Mouse (Mus musculus) liver, adult (tissue): Measurements from ENCODE around the gene Atg5.

ENCODE experiments used
- GATA4 ChIP-seq: IDR thresholded peaks from 2 replicates; pipeline ENCODE4 v1.6.1; 2014; ENCODE audit warnings: mild to moderate bottlenecking, low read length; ENCODE audit not compliant: insufficient replicate concordance

Gene Atg5

GRCm38 (mm10) chr10:44367043-44367442 lies 98.9 kb downstream of the Atg5 start:
- TF ChIP-seq GATA4: no peak

DNA sequence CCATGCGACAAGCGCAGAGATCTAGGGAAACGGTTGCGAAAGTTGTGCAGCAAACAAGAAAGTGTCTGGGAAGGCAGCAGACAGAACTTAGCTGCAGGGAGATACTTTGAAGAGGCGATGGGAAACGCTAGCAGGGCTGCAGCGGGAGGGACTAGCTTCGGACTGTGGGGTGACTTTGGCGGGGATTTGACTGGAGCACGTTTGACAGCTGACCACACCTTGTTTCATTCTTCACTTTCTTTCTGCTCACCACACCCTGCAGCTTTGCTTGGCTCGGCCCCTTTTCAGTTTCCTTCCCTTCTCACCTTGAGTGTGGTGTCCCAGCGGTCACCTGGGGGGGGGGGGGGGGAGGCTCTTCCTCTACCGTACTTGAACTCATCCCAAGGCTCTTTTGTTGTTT lies 100.4 kb downstream of the Atg5 start:
- TF ChIP-seq GATA4: no peak

- no peak for TF ChIP-seq GATA4
Observed at GRCm38 (mm10) chr10:44370666-44371065, 102.5 kb downstream of the Atg5 start.

DNA sequence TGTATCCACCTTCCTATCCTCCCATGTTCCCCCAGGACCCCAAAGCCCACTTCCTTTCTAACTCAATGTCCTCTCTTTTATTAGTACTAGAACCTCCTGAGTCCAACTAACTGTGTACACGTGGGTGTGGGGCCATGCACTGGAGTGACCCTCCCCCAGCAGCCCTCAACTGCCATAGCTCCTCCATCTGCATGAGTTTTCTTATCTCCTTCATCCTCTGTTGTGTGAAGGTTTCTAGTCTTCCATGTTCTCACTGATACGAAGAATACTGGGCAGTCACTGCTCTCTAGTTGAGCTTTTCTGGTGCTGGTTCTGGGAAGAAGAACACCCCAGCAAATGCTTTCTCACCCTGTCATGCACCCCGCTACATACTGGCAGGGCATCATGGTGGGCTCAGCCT lies 104.1 kb downstream of the Atg5 start:
- TF ChIP-seq GATA4: no peak

- TF ChIP-seq GATA4: no peak
Observed at GRCm38 (mm10) chr10:44374678-44375077, 106.5 kb downstream of the Atg5 start.

- TF ChIP-seq GATA4: no peak
Observed at GRCm38 (mm10) chr10:44375501-44375900, 107.3 kb downstream of the Atg5 start.

- no peak for TF ChIP-seq GATA4
Observed at GRCm38 (mm10) chr10:44377821-44378220, 109.7 kb downstream of the Atg5 start.

- TF ChIP-seq GATA4: no peak
Observed at GRCm38 (mm10) chr10:44378403-44378802, 110.2 kb downstream of the Atg5 start.

DNA sequence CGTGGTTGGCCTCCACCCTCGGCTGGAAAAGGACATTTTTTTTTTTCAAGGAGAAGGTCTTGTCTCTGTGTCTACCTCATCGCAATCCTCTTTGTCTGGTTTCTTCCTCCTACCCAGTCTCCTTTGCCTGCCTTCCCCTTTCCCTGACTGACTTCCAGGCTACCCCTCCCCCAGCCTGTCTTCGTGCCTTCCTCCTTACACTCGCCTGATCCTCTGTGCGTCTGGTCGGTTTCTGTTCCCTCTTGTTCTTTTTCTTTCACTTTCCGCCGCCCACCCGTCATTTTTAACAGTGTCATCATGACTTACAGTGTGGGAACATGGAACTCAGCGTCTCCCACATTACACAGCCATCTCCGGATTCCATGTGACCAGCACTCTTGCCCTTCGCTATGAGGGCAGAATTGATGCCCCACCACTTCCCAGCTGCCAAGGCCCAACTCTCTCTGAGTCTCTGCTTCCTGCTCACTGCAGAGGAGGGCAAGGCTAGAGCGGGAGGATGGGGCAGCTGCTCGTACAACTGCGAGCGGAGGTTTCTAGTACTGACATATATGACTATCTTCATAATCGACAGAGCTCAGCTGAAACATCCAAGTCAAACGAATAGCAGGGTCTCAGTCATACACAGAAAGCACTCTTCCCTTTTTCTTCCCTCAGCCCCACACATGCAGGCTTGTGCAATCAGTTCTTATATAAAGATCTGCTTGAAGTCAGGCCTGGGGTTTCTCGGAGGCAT lies 112.5 kb downstream of the Atg5 start:
- TF ChIP-seq GATA4: no peak

GRCm38 (mm10) chr10:44381397-44381796 lies 113.2 kb downstream of the Atg5 start:
- TF ChIP-seq GATA4: no peak

DNA sequence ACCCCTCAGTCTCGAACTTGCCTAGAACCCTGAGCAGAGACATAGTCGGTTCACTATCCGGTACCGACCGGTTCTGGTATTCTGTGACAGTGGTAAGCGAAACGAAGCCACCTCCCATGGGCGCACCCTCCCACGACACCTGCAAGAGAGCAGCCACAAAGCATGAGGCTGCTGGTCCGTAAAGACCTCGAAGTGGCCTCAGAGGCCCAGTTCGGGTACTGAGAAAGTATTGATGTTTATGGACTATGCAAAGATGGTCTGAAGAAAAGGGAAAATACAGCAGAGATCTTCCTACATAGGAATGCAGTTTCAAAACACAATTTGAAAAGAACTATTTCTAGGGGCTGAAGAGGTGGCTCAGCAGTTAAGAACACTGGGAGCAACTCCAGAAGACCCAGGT lies 113.8 kb downstream of the Atg5 start:
- no peak for TF ChIP-seq GATA4

DNA sequence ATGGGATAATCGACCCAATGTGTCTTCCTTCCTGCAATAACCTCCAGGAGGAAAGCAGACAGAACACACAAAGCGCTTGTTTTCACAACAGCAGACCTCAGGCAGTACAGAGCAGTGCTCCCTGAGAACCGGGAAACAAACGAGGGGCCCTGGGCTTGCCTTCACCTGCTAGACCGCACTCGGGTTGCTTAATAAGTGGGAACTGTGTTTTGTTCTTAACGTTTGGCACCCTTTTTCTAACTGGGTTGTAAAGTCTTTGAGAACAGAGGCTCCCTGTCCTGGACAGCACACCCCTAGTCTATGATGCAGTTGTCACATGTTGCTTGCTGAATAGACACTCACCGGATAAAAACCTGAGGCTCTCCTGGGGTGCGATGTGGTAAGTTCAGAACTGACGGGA lies 115.1 kb downstream of the Atg5 start:
- TF ChIP-seq GATA4: no peak

- TF ChIP-seq GATA4: no peak
Observed at GRCm38 (mm10) chr10:44385227-44385626, 117.1 kb downstream of the Atg5 start.

- TF ChIP-seq GATA4: no peak
Observed at GRCm38 (mm10) chr10:44388706-44389233, 120.6 kb downstream of the Atg5 start.

GRCm38 (mm10) chr10:44390286-44390685 lies 122.1 kb downstream of the Atg5 start:
- TF ChIP-seq GATA4: no peak

DNA sequence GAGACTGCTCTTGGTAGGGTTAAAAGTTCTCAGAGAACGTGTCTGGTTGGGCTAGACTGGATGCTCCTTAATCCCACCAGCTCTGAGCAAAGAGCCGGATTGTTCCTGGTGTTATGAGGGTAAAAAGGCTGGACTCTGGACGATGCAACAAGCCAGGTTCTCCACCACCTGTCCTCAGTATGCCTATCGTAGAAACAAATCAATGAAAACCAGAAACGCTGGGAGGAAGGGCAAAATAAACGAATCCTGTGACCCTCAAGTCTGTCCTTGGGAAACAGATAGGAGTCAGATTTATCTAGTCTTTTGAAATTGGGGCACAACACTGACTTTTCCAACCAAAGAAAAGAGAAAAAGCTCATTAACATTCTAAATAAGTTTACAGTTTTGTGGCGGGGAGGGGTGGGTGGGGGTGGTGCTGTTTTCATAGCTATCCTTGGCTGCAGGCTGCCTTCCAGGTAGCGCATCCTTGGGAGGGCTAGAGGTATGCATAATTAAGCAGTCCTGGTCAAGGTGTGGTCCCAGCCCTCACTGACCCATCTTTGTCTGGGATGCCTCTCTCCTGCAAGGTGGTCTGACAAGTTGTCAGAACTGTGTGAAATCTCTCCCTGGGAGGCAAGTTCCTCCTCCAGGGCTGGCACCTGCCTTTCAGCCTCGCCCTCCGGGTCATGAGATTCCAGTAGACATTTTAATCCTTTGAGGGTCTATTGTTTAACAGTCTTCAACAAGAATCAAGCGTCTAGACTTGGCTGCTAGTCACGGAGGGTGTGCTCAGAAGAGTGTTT lies 123.5 kb downstream of the Atg5 start:
- no peak for TF ChIP-seq GATA4
